Mouse (Mus musculus) ES-E14 (cell line): ENCODE results near the gene Sprr1a. TPM values are rescaled to one million over a fixed set of nuclear protein-coding genes. Genes with fewer than 3 reads are reported as not detected.

ENCODE experiments used
- DNase-seq: peaks from one replicate; pipeline ENCODE4 v3.0.0-alpha.2; 2013; ENCODE audit warnings: low read depth, low spot score
- H3K27ac ChIP-seq: 2 replicates; pipeline ENCODE4 v1.5.1; 2012; ENCODE audit warnings: low read depth, mild to moderate bottlenecking, low read length, moderate library complexity, mixed read lengths; ENCODE audit not compliant: poor library complexity, insufficient read depth, severe bottlenecking
- H3K36me3 ChIP-seq: 2 replicates; pipeline ENCODE4 v1.6.1; 2012; ENCODE audit warnings: mild to moderate bottlenecking, low read length, moderate library complexity, mixed read lengths; ENCODE audit not compliant: control insufficient read depth, poor library complexity, insufficient read depth, severe bottlenecking
- H3K4me1 ChIP-seq, 2 experiments: fragments of 150-350 bp in 1 of 2; sonication (generic) in 1 of 2; 2 replicates each; pipeline ENCODE4 v1.6.1; 2012; ENCODE audit warnings: low read length in 2 of 2, mild to moderate bottlenecking in 1 of 2, mixed read lengths in 1 of 2; ENCODE audit not compliant: control insufficient read depth in 2 of 2, insufficient read depth in 2 of 2, poor library complexity in 1 of 2
- H3K4me3 ChIP-seq, 2 experiments: fragments of 150-350 bp in 1 of 2; sonication (generic) in 1 of 2; 2 replicates each; pipeline ENCODE4 v1.5.1; 2012; ENCODE audit warnings: low read length in 2 of 2, low read depth in 1 of 2, mild to moderate bottlenecking in 1 of 2, mixed read lengths in 1 of 2; ENCODE audit not compliant: insufficient read depth in 1 of 2, poor library complexity in 1 of 2, severe bottlenecking in 1 of 2
- H3K9ac ChIP-seq: 2 replicates; pipeline ENCODE4 v1.6.1; 2012; ENCODE audit warnings: low read depth, mild to moderate bottlenecking, low read length, mixed read lengths; ENCODE audit not compliant: poor library complexity, insufficient read depth, severe bottlenecking
- H3K9me3 ChIP-seq: fragments of 150-350 bp; sonication (generic); 2 replicates; pipeline ENCODE4 v1.6.1; 2012; ENCODE audit warnings: low read depth, mild to moderate bottlenecking, low read length; ENCODE audit not compliant: control insufficient read depth, insufficient read depth
- CHD2 ChIP-seq: IDR thresholded peaks from 2 replicates; pipeline ENCODE4 v1.6.1; 2014; ENCODE audit warnings: mild to moderate bottlenecking, low read depth, low read length, inconsistent platforms
- HCFC1 ChIP-seq: IDR thresholded peaks from 2 replicates; pipeline ENCODE4 v1.6.1; 2012; ENCODE audit warnings: low read length, inconsistent platforms, borderline replicate concordance; ENCODE audit not compliant: insufficient read depth
- MAFK ChIP-seq: IDR thresholded peaks from 2 replicates; pipeline ENCODE4 v1.6.1; 2014; ENCODE audit warnings: mild to moderate bottlenecking, low read depth, low read length, inconsistent platforms; ENCODE audit not compliant: insufficient read depth
- ZC3H11A ChIP-seq: IDR thresholded peaks from 2 replicates; pipeline ENCODE4 v1.6.1; 2012; ENCODE audit warnings: low read depth, mild to moderate bottlenecking, inconsistent platforms, low read length, borderline replicate concordance
- ZNF384 ChIP-seq: IDR thresholded peaks from 2 replicates; pipeline ENCODE4 v1.6.1; 2012; ENCODE audit warnings: low read depth, low read length, inconsistent platforms
- in situ Hi-C, 2 experiments: fragments of 600-800 bp; cut with MboI; formaldehyde crosslinking; loops; one replicate each; pipeline ENCODE4 v1.15.1; 2025; ENCODE audit warnings: low sequenced_read_pairs in 2 of 2, inconsistent platforms in 1 of 2; ENCODE audit not compliant: unreplicated experiment in 2 of 2
- total RNA-seq: library from RNA; depleted of rRNA; stranded (reverse); fragments of 300-350 nt; gene quantifications from 2 replicates; pipeline ENCODE4 v1.2.3, GENCODE M21; 2012

Gene Sprr1a
- total RNA-seq, 1 experiment = not detected

DNA sequence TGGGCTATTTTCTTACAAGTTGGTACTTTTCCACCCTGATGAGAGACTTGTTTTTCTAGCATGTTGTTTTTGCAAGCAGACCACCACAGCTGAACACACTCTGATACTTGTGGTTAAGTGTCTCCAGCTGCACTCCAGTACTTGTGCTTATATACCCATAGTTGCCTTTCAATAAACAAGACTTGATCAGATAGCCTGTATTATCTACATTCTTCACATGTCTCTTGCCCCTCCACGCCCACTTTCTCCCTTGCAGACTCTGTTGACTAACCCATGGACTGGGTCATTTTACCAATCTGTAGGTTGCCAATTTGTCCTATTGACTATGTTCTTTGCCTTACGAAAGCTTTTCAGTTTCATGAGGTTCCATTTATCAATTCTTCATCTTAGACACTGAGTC is 15.6 kb downstream of the Sprr1a start:
- Histone ChIP-seq H3K9ac (no peak overlapping the region), H3K9me3 (no peaks in the 10 kb centered on the region), H3K27ac (no peak overlapping the region), H3K4me3 (no peak overlapping the region), H3K4me1 (no peaks in the 10 kb centered on the region), H3K36me3 (no peaks in the 10 kb centered on the region)
- in situ Hi-C loops = no loop called here
- DNase-seq = no peak
- TF ChIP-seq ZNF384 (no peak), HCFC1 (no peak), MAFK (no peak), ZC3H11A (no peak), CHD2 (no peak)

DNA sequence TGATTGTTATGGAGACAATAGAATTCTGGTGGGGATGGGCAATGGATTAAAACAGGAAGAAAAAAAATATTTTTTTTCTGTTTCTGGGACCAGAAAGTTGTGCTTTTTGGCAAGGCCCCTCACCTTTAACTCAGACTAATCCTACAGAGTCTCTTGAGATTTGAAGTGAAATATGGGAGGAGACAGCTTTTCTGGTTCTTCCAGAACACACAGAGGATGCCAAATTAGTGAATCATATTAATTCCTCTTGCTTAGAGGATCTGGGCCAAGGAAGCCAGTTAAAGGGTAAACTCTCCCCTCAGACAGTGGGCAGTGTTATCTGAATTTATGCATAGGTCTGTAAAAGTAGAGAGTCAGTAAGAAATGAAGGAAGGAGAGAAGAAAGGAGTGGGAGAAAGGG is 18.3 kb downstream of the Sprr1a start:
- no peaks in the 10 kb centered on the region for H3K4me1 ChIP-seq
- no peak for TF ChIP-seq ZC3H11A
- no peak for TF ChIP-seq HCFC1
- no peak for TF ChIP-seq CHD2
- TF ChIP-seq MAFK = no peak
- no peak for TF ChIP-seq ZNF384
- no peak overlapping the region for H3K27ac ChIP-seq
- no peaks in the 10 kb centered on the region for H3K9me3 ChIP-seq
- DNase-seq = no peak
- in situ Hi-C loops = no loop called here
- no peaks in the 10 kb centered on the region for H3K36me3 ChIP-seq
- no peak overlapping the region for H3K4me3 ChIP-seq
- no peak overlapping the region for H3K9ac ChIP-seq

DNA sequence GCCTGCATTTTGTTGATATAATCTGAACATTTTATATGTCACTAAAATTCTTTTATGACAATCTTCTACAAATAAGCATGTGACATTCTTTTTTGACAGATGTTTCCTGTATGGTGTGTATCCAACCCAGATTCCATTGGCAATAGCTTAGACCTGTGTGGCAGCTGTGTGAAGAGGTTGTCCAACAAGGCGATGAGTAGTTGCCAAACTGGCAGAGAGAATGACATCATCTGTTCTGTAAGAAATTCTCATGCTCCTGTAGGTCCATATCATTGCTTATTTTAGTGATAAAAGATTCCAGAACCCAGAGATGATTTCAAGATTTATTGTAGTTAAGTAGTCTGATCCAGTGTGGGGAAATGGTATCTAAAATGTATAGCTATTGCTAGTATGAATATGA is 19.1 kb downstream of the Sprr1a start:
- in situ Hi-C loops = no loop called here
- Histone ChIP-seq H3K9me3 (no peaks in the 10 kb centered on the region), H3K36me3 (no peaks in the 10 kb centered on the region), H3K9ac (no peak overlapping the region), H3K4me1 (no peaks in the 10 kb centered on the region), H3K4me3 (no peak overlapping the region), H3K27ac (no peak overlapping the region)
- TF ChIP-seq CHD2 (no peak), ZC3H11A (no peak), ZNF384 (no peak), HCFC1 (no peak), MAFK (no peak)
- no peak for DNase-seq

DNA sequence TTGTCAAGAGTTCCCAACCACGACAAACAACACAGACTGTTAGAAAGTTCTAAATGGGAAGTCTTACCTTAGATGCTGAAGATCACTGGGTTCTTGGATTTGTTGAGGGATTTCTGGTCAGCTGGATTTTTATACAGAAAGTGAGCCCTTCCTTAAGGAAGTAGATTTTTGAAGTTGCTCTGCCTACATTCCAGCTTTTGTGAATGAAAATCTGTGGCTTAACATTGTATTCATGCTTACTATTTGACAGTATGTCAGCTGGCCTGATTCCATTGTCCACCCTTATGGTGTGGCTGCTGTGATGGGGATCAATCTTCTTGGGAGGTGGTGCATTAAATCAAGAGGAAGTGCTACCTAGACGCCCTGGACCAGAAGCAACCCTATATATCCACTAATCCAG is 27.1 kb downstream of the Sprr1a start, which contains the start of gene Sprr3:
TSS of gene Sprr3 (minus strand) at position 101 of the 400 bp plus-strand sequence.
- Histone ChIP-seq H3K27ac (no peak within 1 kb of the TSS), H3K9ac (no peak within 1 kb of the TSS), H3K36me3 (no peaks in the 10 kb centered on the region), H3K4me1 (no peaks in the 10 kb centered on the region), H3K9me3 (no peaks in the 10 kb centered on the region), H3K4me3 (no peak within 1 kb of the TSS)
- TF ChIP-seq HCFC1 = no peak
- TF ChIP-seq MAFK = no peak
- no peak for TF ChIP-seq ZNF384
- in situ Hi-C loops = no loop called here
- no peak for DNase-seq

DNA sequence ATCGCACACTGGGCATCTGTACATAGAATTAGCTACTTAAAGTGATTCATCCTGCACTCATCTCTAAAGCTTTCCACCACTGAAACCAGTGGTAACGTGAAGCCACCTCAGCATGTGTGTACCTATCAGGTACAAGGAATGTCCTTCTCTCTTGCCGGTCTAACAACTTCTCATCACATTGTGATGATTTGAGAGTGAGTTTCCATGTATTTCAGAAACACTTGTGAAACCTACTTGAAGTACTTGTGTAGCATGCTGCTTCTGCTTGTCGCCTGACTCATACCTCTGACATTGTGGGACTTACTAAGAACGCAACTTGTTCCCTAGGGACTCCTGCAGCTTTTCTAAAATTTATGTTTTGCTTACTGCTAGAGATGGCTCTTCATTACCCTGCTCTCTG is 30.5 kb downstream of the Sprr1a start:
- H3K27ac ChIP-seq = no peak overlapping the region
- TF ChIP-seq ZC3H11A = no peak
- no peak for TF ChIP-seq MAFK
- TF ChIP-seq ZNF384 = no peak
- TF ChIP-seq CHD2 = no peak
- no peak for TF ChIP-seq HCFC1
- H3K9me3 ChIP-seq = no peaks in the 10 kb centered on the region
- no peak overlapping the region for H3K4me3 ChIP-seq
- no peaks in the 10 kb centered on the region for H3K36me3 ChIP-seq
- DNase-seq = no peak
- in situ Hi-C loops = no loop called here
- no peaks in the 10 kb centered on the region for H3K4me1 ChIP-seq
- H3K9ac ChIP-seq = no peak overlapping the region
